Mouse (Mus musculus) kidney, adult 2 months (tissue): Measurements from ENCODE around the gene Spc24. TPM values are rescaled to one million over a fixed set of nuclear protein-coding genes. Genes with fewer than 3 reads are reported as not detected.

Source experiments
- DNase-seq: peaks from one replicate; pipeline ENCODE4 v3.0.0; 2021
- H3K27ac ChIP-seq: fragments of 200-500 bp; 2 replicates; pipeline ENCODE4 v1.5.1; 2012; ENCODE audit warnings: low read depth, low read length, control low read depth, inconsistent platforms; ENCODE audit not compliant: insufficient read depth
- H3K27me3 ChIP-seq: fragments of 200-500 bp; replicated peaks from 2 replicates; pipeline ENCODE4 v1.6.1; 2012; ENCODE audit warnings: mild to moderate bottlenecking, moderate library complexity, low read length, inconsistent platforms; ENCODE audit not compliant: control insufficient read depth, insufficient read depth
- H3K36me3 ChIP-seq: fragments of 200-500 bp; 2 replicates; pipeline ENCODE4 v1.6.1; 2012; ENCODE audit warnings: mild to moderate bottlenecking, moderate library complexity, low read length, inconsistent platforms; ENCODE audit not compliant: control insufficient read depth, insufficient read depth
- H3K4me1 ChIP-seq: fragments of 200-500 bp; 2 replicates; pipeline ENCODE4 v1.6.1; 2011; ENCODE audit warnings: low read length; ENCODE audit not compliant: control insufficient read depth, insufficient read depth
- H3K4me3 ChIP-seq: fragments of 200-500 bp; 2 replicates; pipeline ENCODE4 v1.5.1; 2011; ENCODE audit warnings: mild to moderate bottlenecking, low read depth, low read length, control low read depth; ENCODE audit not compliant: insufficient read depth
- CTCF ChIP-seq: fragments of 200-500 bp; conservative IDR thresholded peaks from 2 replicates; pipeline ENCODE4 v1.5.1; 2011; ENCODE audit warnings: low read depth, mild to moderate bottlenecking, control low read depth, low read length, moderate library complexity, mixed read lengths; ENCODE audit not compliant: insufficient read depth, insufficient read length
- POLR2A ChIP-seq: fragments of 200-500 bp; IDR thresholded peaks from one replicate; pipeline ENCODE4 v1.6.1; 2011; ENCODE audit warnings: low read depth, low read length, control low read depth
- WGBS: fragments of 180-500 bp; shearing (Covaris S2); methylation state at CpG from one replicate; pipeline ENCODE4 v1.1.7; 2018; 5-methylcytosine and 5-hydroxymethylcytosine counted together
- polyA plus RNA-seq: library from polyadenylated mRNA; depleted of rRNA; stranded (reverse); fragments of >200 nt; gene quantifications from 2 replicates; pipeline ENCODE4 v1.2.3, GENCODE M21; 2012; rRNA removed

The Spc24 gene
- polyA plus RNA-seq = 3.4 and 6.0 TPM in 2 replicates

DNA sequence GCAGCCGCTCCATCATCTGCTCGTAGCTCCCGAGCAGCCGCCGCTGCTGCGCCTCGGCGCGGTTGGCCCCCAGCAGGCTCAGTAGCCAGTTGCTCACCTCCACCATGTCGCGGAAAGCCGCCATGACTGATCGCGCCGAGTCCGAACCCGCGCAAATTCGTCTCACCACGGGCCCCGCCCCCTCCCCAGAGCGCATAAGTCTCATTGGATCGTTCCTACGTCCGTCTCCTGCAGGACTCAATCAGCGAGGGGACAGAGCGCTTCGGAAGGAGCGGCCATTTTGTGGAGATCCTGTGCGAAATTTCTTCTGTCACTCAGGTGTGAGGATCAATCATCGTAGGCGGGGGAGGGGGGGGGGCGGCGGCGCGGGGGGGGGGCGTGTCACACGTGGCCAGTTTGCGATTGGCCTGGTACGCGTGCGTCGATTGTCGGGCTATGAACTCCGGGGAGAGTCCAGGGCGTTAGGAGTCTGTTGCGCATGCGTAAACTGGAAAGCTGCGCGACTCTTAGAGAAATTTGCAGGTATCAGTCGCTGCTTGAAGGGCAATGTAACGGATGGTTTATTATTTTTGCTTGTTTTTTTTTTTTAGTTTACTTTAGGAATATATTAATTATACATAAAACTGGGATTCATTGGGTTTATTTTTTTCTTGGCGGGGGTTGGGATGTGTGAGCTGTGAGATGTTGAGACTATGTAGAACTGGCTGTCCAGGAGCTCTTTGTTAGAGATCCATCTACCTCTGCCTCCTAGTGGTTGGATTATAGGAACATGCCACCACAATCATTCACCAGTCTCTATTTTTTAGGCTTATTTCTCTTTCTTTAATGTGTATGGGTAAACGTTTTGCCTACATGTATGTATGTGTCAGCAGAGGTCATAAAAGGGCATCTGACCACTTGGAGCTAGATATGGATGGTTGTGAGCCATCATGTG is at the start of gene Spc24:
TSS of gene Spc24 (minus strand) at position 149 of the 934 bp plus-strand sequence.
- Histone ChIP-seq H3K36me3 (no peaks in the 10 kb centered on the region), H3K4me3 (peak within 1 kb of the TSS; percentile 82), H3K27me3 (no peaks in the 10 kb centered on the region), H3K27ac (no peak within 1 kb of the TSS), H3K4me1 (peaks cover 4% of the 10 kb centered on the region; the same call in 1 of the 2 replicates)
- TF ChIP-seq CTCF (no peak; the same call in 1 of the 2 replicates), POLR2A (no peak)
- WGBS = under 1% methylated on average over 54 of the region's 54 CpGs
- DNase-seq = peak; percentile 98

DNA sequence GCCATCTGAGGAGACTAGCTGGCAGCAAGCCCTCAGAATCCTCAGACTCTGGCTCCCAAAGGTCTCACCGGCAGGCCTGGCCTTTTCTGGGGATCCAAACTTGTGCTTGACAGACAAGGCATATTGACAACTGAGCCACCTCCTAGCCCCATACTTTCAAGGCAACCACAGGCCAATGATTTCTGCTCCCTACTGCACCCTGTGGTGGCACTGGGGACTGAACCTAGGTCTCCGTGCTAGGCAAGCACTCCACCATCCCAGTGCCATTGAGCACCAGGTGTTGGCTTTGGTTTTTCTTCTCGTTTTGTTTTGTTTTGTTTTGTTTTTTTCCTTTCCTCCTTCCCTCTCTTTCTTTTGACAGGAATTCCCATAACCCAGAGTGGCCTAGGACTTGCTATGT is 48.5 kb upstream of the Spc24 start:
- Histone ChIP-seq H3K27ac (no peak overlapping the region), H3K36me3 (no peaks in the 10 kb centered on the region), H3K27me3 (no peaks in the 10 kb centered on the region), H3K4me1 (no peaks in the 10 kb centered on the region), H3K4me3 (no peak overlapping the region)
- WGBS = 78% methylated on average over 3 of the region's 3 CpGs
- no peak for DNase-seq
- TF ChIP-seq POLR2A (no peak), CTCF (peak; percentile 50)

- no peaks in the 10 kb centered on the region for H3K36me3 ChIP-seq
- TF ChIP-seq POLR2A (no peak), CTCF (no peak)
- no peak overlapping the region for H3K27ac ChIP-seq
- no peak overlapping the region for H3K4me3 ChIP-seq
- DNase-seq = no peak
- 67% methylated on average over 11 of the region's 11 CpGs for WGBS
- no peaks in the 10 kb centered on the region for H3K4me1 ChIP-seq
- no peaks in the 10 kb centered on the region for H3K27me3 ChIP-seq
These were observed 46.9 kb upstream of the Spc24 start for GRCm38 (mm10) chr9:21806976-21807375.

DNA sequence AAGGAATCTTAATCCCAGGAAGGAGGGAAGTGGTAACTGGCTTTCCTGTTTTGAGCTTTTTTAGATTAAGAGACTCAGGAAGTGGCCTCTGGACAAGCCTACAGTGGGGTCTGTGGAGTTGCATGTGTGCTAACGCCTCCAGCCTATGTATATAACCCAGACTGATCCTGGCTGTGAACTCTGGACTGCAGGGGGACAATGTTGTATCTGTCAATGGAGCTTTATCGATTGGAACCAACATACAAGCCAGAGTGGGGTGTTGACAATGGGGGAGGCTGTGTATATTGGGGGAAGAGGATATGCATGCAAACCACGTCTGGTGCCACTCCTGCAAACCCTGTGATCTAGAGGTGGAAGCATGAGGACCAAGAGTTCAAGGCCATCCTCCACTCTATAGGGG is 46.3 kb upstream of the Spc24 start:
- no peak for TF ChIP-seq POLR2A
- TF ChIP-seq CTCF = no peak
- 70% methylated on average over 3 of the region's 3 CpGs for whole genome bisulfite sequencing
- H3K27me3 ChIP-seq = no peaks in the 10 kb centered on the region
- DNase-seq = no peak
- H3K27ac ChIP-seq = no peak overlapping the region
- H3K4me1 ChIP-seq = no peaks in the 10 kb centered on the region
- no peaks in the 10 kb centered on the region for H3K36me3 ChIP-seq
- H3K4me3 ChIP-seq = no peak overlapping the region

- Histone ChIP-seq H3K4me3 (no peak overlapping the region), H3K4me1 (no peaks in the 10 kb centered on the region), H3K27ac (peak overlapping the region; percentile 10; the same call in 1 of the 2 replicates), H3K27me3 (no peaks in the 10 kb centered on the region), H3K36me3 (no peaks in the 10 kb centered on the region)
- WGBS = 33% methylated on average over 13 of the region's 13 CpGs
- peak; percentile 76 for DNase-seq
- TF ChIP-seq CTCF = peak; percentile 95
- no peak for TF ChIP-seq POLR2A
These were observed 44.0 kb upstream of the Spc24 start for GRCm38 (mm10) chr9:21803986-21804644.

GRCm38 (mm10) chr9:21801591-21801990 is 41.5 kb upstream of the Spc24 start:
- Histone ChIP-seq H3K4me1 (peaks cover 3% of the 10 kb centered on the region; the same call in 1 of the 2 replicates), H3K27me3 (no peaks in the 10 kb centered on the region), H3K36me3 (no peaks in the 10 kb centered on the region), H3K4me3 (no peak overlapping the region), H3K27ac (no peak overlapping the region)
- WGBS = 92% methylated on average over 7 of the region's 7 CpGs
- no peak for DNase-seq
- TF ChIP-seq POLR2A = no peak
- no peak for TF ChIP-seq CTCF

DNA sequence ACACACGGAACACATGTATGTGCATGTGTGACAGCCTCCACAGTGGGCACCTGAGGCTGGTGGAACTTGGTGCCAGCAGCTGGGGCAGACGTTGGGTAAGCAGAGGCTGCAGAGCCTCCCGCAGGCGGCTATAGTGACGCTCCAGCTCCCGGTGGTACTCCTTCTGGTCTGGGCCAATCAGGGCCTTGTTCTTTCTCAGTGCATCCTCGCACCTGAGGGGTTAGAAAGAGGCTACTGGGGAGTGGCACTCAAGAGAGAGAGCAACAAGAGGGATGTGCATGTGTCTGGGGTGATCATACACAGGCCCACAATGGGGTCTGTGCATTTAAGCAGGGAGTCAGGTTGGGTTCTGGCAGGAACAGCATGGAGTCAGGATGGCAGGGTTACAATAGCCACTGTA is 41.0 kb upstream of the Spc24 start:
- 90% methylated on average over 7 of the region's 7 CpGs for WGBS
- no peak overlapping the region for H3K27ac ChIP-seq
- no peak overlapping the region for H3K4me3 ChIP-seq
- no peak for TF ChIP-seq POLR2A
- TF ChIP-seq CTCF = no peak
- no peaks in the 10 kb centered on the region for H3K27me3 ChIP-seq
- DNase-seq = no peak
- H3K4me1 ChIP-seq = peaks cover 6% of the 10 kb centered on the region; the same call in 1 of the 2 replicates
- no peaks in the 10 kb centered on the region for H3K36me3 ChIP-seq
